Mouse (Mus musculus): ENCODE results near the gene Nup160. TPM values are rescaled to one million over a fixed set of nuclear protein-coding genes. Genes with fewer than 3 reads are reported as not detected.

The Nup160 gene
- polyA plus RNA-seq, 1 experiment from 2014 or later: 40.4 TPM

DNA sequence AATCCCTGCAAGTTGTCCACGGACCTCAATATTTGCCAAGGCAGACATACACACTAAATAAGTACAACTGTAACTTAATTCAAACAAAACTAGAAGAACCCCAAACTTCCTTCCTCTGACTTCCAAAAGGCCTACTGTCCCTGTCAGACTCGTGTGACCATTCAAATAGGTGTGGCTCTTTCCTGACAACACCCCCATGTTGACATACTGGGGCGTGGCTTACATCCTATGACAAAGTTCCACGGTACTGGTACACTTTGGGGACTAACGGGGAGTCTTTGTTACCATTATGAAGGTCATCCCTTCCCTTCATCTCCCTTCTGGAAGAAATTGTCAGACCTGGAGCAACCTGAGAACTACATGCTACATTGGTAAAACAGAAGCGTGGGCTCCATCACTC lies 29.9 kb upstream of the Nup160 start:
- H3K27ac ChIP-seq: no peak overlapping the region
- 57% methylated on average over 6 of the region's 6 CpGs for WGBS
- H3K4me2 ChIP-seq: no peak overlapping the region
- no peak overlapping the region for H3K9ac ChIP-seq
- ATAC-seq (ENCODE audit: insufficient read depth, low FRiP score, low read depth): no peak
- no peaks in the 10 kb centered on the region for H3K4me1 ChIP-seq
- H3K4me3 ChIP-seq (replicated peaks): no peak overlapping the region
- no peaks in the 10 kb centered on the region for H3K9me3 ChIP-seq
- no peaks in the 10 kb centered on the region for H3K36me3 ChIP-seq
- H3K27me3 ChIP-seq (replicated peaks): no peaks in the 10 kb centered on the region

GRCm38 (mm10) chr2:90649405-90649804 lies 27.6 kb upstream of the Nup160 start:
- H3K9ac ChIP-seq: no peak overlapping the region
- no peak overlapping the region for H3K4me3 ChIP-seq (replicated peaks)
- 89% methylated on average over 3 of the region's 3 CpGs for WGBS
- H3K4me1 ChIP-seq: no peaks in the 10 kb centered on the region
- H3K27ac ChIP-seq: no peak overlapping the region
- H3K27me3 ChIP-seq (replicated peaks): no peaks in the 10 kb centered on the region
- no peak overlapping the region for H3K4me2 ChIP-seq
- no peak for ATAC-seq (ENCODE audit: insufficient read depth, low FRiP score, low read depth)
- H3K36me3 ChIP-seq: no peaks in the 10 kb centered on the region
- H3K9me3 ChIP-seq: no peaks in the 10 kb centered on the region

DNA sequence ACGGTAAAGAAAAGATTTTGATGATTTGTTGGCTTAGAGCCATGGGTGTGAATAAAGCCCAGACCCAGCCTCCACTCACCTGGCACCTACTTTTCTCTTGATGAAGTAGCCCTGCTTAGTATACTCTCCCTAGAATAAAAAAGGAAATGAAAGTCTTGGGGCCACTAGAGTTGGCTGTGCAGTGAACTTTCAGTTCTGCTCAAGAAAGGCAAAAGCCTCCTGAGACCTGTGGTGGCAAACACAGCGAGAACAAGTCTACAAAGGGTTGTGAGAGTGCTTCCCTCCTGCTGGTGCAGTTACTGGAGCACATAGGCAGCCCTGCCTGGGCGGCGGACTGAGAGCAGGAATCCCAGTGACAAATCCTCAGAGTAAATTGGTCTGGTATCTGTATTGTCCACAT lies 27.1 kb upstream of the Nup160 start:
- no peak for ATAC-seq (ENCODE audit: insufficient read depth, low FRiP score, low read depth)
- Histone ChIP-seq H3K4me2 (no peak overlapping the region), H3K27ac (no peak overlapping the region), H3K4me3 (replicated peaks) (no peak overlapping the region), H3K9me3 (no peaks in the 10 kb centered on the region), H3K27me3 (replicated peaks) (no peaks in the 10 kb centered on the region), H3K9ac (no peak overlapping the region), H3K4me1 (no peaks in the 10 kb centered on the region), H3K36me3 (no peaks in the 10 kb centered on the region)
- 58% methylated on average over 4 of the region's 4 CpGs for WGBS

GRCm38 (mm10) chr2:90652101-90652500 lies 24.9 kb upstream of the Nup160 start:
- ATAC-seq (ENCODE audit: insufficient read depth, low FRiP score, low read depth): no peak
- WGBS: 63% methylated on average over 8 of the region's 10 CpGs

DNA sequence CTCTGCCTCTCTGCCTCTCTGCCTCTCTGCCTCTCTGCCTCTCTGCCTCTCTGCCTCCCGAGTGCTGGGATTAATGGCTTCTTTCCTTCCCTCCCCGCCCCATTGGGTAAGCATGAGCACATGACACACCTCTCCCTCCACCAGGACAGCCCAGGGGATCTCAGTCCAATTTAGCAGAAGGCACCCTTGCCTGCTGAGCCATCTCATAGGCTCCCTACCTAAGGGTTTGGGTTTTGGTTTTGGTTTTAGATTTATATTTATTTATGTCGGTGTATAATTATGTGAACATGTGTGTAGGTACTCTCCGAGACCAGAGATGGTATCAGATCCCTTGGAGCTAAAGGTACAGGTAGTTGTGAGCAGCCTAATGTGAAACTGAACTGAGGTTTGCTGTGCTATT lies 24.0 kb upstream of the Nup160 start:
- Histone ChIP-seq H3K36me3 (no peaks in the 10 kb centered on the region), H3K27ac (no peak overlapping the region), H3K4me2 (no peak overlapping the region), H3K4me1 (no peaks in the 10 kb centered on the region), H3K9ac (no peak overlapping the region), H3K27me3 (replicated peaks) (no peaks in the 10 kb centered on the region), H3K4me3 (replicated peaks) (no peak overlapping the region), H3K9me3 (no peaks in the 10 kb centered on the region)
- no peak for ATAC-seq (ENCODE audit: insufficient read depth, low FRiP score, low read depth)
- 60% methylated on average over 4 of the region's 4 CpGs for WGBS

More at GRCm38 (mm10) chr2:90652101-90652500, 24.9 kb upstream of the Nup160 start:
- Histone ChIP-seq H3K9ac (no peak overlapping the region), H3K4me1 (no peaks in the 10 kb centered on the region), H3K27ac (no peak overlapping the region), H3K36me3 (no peaks in the 10 kb centered on the region), H3K4me3 (replicated peaks) (no peak overlapping the region), H3K27me3 (replicated peaks) (no peaks in the 10 kb centered on the region), H3K4me2 (no peak overlapping the region), H3K9me3 (no peaks in the 10 kb centered on the region)

DNA sequence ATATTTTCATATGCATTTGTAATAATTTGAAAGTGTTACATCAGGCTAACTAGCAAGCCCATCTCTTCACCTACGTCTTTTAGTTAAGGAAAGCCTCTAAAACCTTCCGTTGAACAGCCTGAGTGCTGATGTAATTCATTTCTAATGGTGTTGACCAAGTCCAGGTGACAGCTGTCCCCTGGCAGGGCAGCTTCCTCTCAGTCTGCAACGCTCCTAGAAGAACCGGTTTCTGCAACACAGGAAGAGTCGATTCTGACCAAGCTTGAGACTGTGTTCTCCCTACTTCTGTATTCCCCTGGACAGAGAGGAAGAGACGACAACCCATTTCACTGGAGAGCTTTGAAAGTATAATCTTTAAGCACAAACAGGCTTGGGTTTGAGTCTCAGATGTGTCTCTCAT lies 21.6 kb upstream of the Nup160 start:
- WGBS: 51% methylated on average over 6 of the region's 6 CpGs
- no peaks in the 10 kb centered on the region for H3K27me3 ChIP-seq (replicated peaks)
- ATAC-seq (ENCODE audit: insufficient read depth, low FRiP score, low read depth): peak; percentile 68; the same call in 1 of the 2 replicates
- H3K4me1 ChIP-seq: no peaks in the 10 kb centered on the region
- H3K27ac ChIP-seq: no peak overlapping the region
- H3K4me3 ChIP-seq (replicated peaks): no peak overlapping the region
- H3K9me3 ChIP-seq: no peaks in the 10 kb centered on the region
- no peaks in the 10 kb centered on the region for H3K36me3 ChIP-seq
- H3K4me2 ChIP-seq: no peak overlapping the region
- H3K9ac ChIP-seq: no peak overlapping the region

DNA sequence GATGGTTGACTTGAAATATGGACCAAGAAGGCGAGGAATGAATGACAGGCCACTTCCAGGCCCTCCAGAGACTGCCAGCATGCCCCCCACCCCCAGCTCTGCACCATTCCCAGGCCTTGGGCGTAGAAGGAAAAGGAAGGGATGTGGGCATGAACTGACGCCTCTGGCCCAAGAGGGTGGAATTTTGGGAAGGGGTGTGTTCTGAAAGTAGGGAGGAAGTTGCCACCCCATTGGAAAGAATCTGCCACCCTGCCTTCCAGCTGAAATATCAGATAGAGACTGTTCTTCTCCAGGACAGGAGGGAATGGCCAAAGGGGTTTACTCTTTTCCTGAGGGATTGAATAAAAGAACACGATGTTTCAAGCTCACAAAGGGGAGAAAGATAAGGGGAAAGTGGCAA lies 18.4 kb upstream of the Nup160 start:
- no peak for ATAC-seq (ENCODE audit: insufficient read depth, low FRiP score, low read depth)

GRCm38 (mm10) chr2:90659016-90659415 lies 18.0 kb upstream of the Nup160 start:
- 73% methylated on average over 1 of the region's 1 CpGs for WGBS
- H3K36me3 ChIP-seq: no peaks in the 10 kb centered on the region
- H3K9ac ChIP-seq: no peak overlapping the region
- H3K9me3 ChIP-seq: no peaks in the 10 kb centered on the region
- no peak overlapping the region for H3K27ac ChIP-seq
- no peaks in the 10 kb centered on the region for H3K27me3 ChIP-seq (replicated peaks)
- no peaks in the 10 kb centered on the region for H3K4me1 ChIP-seq
- no peak for ATAC-seq (ENCODE audit: insufficient read depth, low FRiP score, low read depth)
- H3K4me2 ChIP-seq: no peak overlapping the region
- H3K4me3 ChIP-seq (replicated peaks): no peak overlapping the region

More for the DNA sequence above, 18.4 kb upstream of the Nup160 start:
- Histone ChIP-seq H3K36me3 (no peaks in the 10 kb centered on the region), H3K4me3 (replicated peaks) (no peak overlapping the region), H3K27ac (no peak overlapping the region), H3K4me1 (no peaks in the 10 kb centered on the region), H3K9me3 (no peaks in the 10 kb centered on the region), H3K27me3 (replicated peaks) (no peaks in the 10 kb centered on the region), H3K4me2 (no peak overlapping the region), H3K9ac (no peak overlapping the region)
- 72% methylated on average over 4 of the region's 4 CpGs for WGBS

DNA sequence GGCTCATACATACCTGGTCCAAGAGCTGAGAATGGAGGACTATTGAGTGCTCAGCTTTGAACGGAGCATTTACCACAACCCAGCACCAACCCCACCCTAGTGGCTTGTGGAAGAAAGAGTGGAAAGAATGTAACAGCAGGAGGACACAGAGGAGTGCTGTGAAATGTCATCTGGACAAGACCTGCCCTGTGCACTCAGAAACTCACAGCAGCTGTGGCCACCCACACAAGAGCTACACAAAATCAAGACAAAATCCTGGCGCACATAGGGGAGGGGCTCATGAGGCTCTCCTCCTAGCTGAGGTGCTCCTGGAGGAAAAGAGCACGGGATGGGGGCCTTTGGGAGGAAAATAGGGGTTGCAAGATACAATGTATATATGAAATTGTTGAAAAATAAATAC lies 17.4 kb upstream of the Nup160 start:
- Histone ChIP-seq H3K27me3 (replicated peaks) (no peaks in the 10 kb centered on the region), H3K4me3 (replicated peaks) (no peak overlapping the region), H3K9me3 (no peaks in the 10 kb centered on the region), H3K27ac (no peak overlapping the region), H3K36me3 (no peaks in the 10 kb centered on the region), H3K4me1 (no peaks in the 10 kb centered on the region), H3K4me2 (no peak overlapping the region), H3K9ac (no peak overlapping the region)
- ATAC-seq (ENCODE audit: insufficient read depth, low FRiP score, low read depth): no peak
- 74% methylated on average over 3 of the region's 3 CpGs for WGBS

GRCm38 (mm10) chr2:90660947-90661346 lies 16.1 kb upstream of the Nup160 start:
- Histone ChIP-seq H3K4me3 (replicated peaks) (no peak overlapping the region), H3K27me3 (replicated peaks) (no peaks in the 10 kb centered on the region), H3K27ac (no peak overlapping the region), H3K4me1 (no peaks in the 10 kb centered on the region), H3K9ac (no peak overlapping the region), H3K9me3 (no peaks in the 10 kb centered on the region), H3K4me2 (no peak overlapping the region), H3K36me3 (no peaks in the 10 kb centered on the region)
- WGBS: 95% methylated on average over 1 of the region's 1 CpGs
- ATAC-seq (ENCODE audit: insufficient read depth, low FRiP score, low read depth): no peak

DNA sequence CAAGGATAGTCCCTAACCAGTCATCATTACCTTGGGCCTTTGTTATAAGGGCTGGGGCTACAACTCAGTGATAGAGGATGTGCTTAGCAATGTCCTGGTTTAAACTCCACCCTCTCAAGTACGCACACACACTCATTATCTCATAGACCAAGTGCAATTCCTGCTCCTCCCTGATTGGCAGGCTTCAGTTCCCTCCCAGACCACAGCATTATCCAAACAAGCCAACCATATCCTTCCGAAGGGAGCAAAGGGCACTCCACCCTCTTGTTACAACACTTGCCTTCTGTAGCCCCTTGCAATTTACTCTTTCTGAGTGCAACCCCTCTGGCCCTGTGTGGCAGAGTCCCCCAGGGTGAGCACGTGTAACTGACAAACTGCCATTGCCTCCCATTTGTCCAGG lies 15.6 kb upstream of the Nup160 start:
- H3K4me2 ChIP-seq: no peak overlapping the region
- H3K36me3 ChIP-seq: no peaks in the 10 kb centered on the region
- no peak overlapping the region for H3K27ac ChIP-seq
- no peak overlapping the region for H3K9ac ChIP-seq
- H3K27me3 ChIP-seq (replicated peaks): no peaks in the 10 kb centered on the region
- peak; percentile 94 for ATAC-seq (ENCODE audit: insufficient read depth, low FRiP score, low read depth)
- no peaks in the 10 kb centered on the region for H3K4me1 ChIP-seq
- no peak overlapping the region for H3K4me3 ChIP-seq (replicated peaks)
- no peaks in the 10 kb centered on the region for H3K9me3 ChIP-seq
- 33% methylated on average over 3 of the region's 3 CpGs for WGBS

- Histone ChIP-seq H3K27ac (no peak overlapping the region), H3K9me3 (no peaks in the 10 kb centered on the region), H3K36me3 (no peaks in the 10 kb centered on the region), H3K4me3 (replicated peaks) (no peak overlapping the region), H3K4me1 (peaks cover 4% of the 10 kb centered on the region; the same call in 1 of the 2 replicates), H3K4me2 (no peak overlapping the region), H3K9ac (no peak overlapping the region), H3K27me3 (replicated peaks) (no peaks in the 10 kb centered on the region)
- WGBS: 52% methylated on average over 11 of the region's 11 CpGs
- ATAC-seq (ENCODE audit: insufficient read depth, low FRiP score, low read depth): no peak
These were observed 10.2 kb upstream of the Nup160 start for GRCm38 (mm10) chr2:90666591-90667387.

Data from stomach, embryonic 15.5 days (tissue).